Mouse (Mus musculus) liver, postnatal 0 days (tissue): Measurements from ENCODE around the gene Nagk. TPM values are rescaled to one million over a fixed set of nuclear protein-coding genes. Genes with fewer than 3 reads are reported as not detected.
"Not testable (repeated sequence)": the region's sequence is repeated elsewhere in the genome, so short reads cannot be mapped to it uniquely, and the experiment has no call there.

ENCODE experiments used
- ATAC-seq: fragments of 200-750 bp; cut with Nextera tagmentation; 2 replicates; pipeline ENCODE4 v1.8.0; 2017; ENCODE audit warnings: mild to moderate bottlenecking, moderate library complexity
- DNase-seq: peaks from one replicate; pipeline ENCODE4 v3.0.0-alpha.2; 2016
- H3K27ac ChIP-seq: fragments of 300-500 bp; sonication (generic); 2 replicates; pipeline ENCODE4 v1.5.1; 2014; ENCODE audit warnings: antibody characterized with exemption, moderate library complexity, mild to moderate bottlenecking, low read depth
- H3K27me3 ChIP-seq: fragments of 300-500 bp; sonication (generic); 2 replicates; pipeline ENCODE4 v1.6.1; 2014; ENCODE audit warnings: low read length, control low read depth, mixed read lengths; ENCODE audit not compliant: insufficient read depth
- H3K36me3 ChIP-seq: fragments of 300-500 bp; sonication (generic); replicated peaks from 2 replicates; pipeline ENCODE4 v1.6.1; 2014; ENCODE audit warnings: mild to moderate bottlenecking, control low read depth, low read length, moderate library complexity, mixed read lengths; ENCODE audit not compliant: insufficient read depth
- H3K4me1 ChIP-seq: fragments of 300-500 bp; sonication (generic); 2 replicates; pipeline ENCODE4 v1.6.1; 2014; ENCODE audit warnings: antibody characterized with exemption, mild to moderate bottlenecking, control low read depth; ENCODE audit not compliant: insufficient read depth
- H3K4me2 ChIP-seq: fragments of 300-500 bp; sonication (generic); 2 replicates; pipeline ENCODE4 v1.6.1; 2014; ENCODE audit warnings: low read depth, mild to moderate bottlenecking, low read length, moderate library complexity, mixed read lengths
- H3K4me3 ChIP-seq: fragments of 300-500 bp; sonication (generic); 2 replicates; pipeline ENCODE4 v1.5.1; 2014; ENCODE audit warnings: low read depth, low read length
- H3K9ac ChIP-seq: fragments of 300-500 bp; sonication (generic); replicated peaks from 2 replicates; pipeline ENCODE4 v1.6.1; 2014; ENCODE audit warnings: mild to moderate bottlenecking, moderate library complexity
- H3K9me3 ChIP-seq: fragments of 300-500 bp; sonication (generic); 2 replicates; pipeline ENCODE4 v1.6.1; 2016; ENCODE audit warnings: mild to moderate bottlenecking, control low read depth, low read length, mixed read lengths
- CTCF ChIP-seq: sonication (generic); IDR thresholded peaks from 2 replicates; pipeline ENCODE4 v1.5.1; 2016; ENCODE audit warnings: antibody characterized with exemption, low read depth
- EP300 ChIP-seq: IDR thresholded peaks from 2 replicates; pipeline ENCODE4 v1.6.1; 2016; ENCODE audit warnings: antibody characterized with exemption, low read depth, mild to moderate bottlenecking
- WGBS: fragments of 180-500 bp; shearing (Covaris S2); extraction: QIAGEN DNeasy Blood & Tissue Kit; methylation state at CpG from one replicate; pipeline ENCODE4 v1.1.7; 2014; ENCODE audit not compliant: insufficient replicate concordance; 5-methylcytosine and 5-hydroxymethylcytosine counted together
- polyA plus RNA-seq: library from polyadenylated mRNA; unstranded; fragments of >200 nt; fragmentation: Nextera tagmentation; extraction: Ambion mirVana; gene quantifications from 2 replicates; pipeline ENCODE4 v1.2.1, GENCODE M21; 2015

Gene Nagk
- polyA plus RNA-seq, 1 experiment from 2014 or later = 20.9 TPM

DNA sequence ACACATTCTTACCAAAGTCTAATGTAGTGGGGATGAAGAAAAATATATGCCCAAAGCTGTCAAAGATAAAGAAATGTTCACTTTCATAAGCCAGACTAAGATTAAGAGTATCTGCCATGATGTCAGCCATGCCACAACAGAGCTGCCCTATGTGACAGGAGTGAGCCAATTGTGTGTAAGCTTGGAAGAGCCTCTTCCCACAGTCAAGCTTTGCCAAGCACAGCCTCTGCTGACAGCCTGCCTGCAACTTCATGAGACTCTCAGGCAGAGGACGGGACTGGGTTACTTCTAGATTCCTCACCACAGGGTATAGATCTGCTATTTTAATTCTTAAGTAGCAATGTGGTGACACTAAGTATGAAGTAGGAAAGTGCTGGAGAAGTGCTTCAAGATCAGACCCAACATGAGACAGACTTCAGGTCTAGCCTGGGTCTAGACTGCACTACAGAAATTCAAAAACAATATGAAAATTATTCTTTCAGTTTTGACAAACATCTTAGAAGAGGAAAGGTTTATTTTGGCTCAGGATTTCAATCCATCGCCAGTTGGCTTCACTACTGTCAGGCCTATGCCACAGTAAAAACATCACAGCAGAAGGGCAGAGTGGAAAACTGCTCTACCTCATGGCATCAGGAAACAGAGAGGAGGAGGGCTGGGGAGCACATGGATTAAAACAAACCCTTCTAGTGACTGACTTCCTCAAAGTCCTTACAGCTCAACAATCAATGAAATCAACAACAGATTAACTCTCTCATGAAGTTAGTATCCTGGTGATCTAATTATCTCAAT, 26.1 kb downstream of the Nagk start:
- Histone ChIP-seq H3K27me3 (no peaks in the 10 kb centered on the region), H3K4me1 (no peaks in the 10 kb centered on the region), H3K27ac (no peak overlapping the region), H3K9ac (no peak overlapping the region), H3K4me3 (no peak overlapping the region), H3K36me3 (no peaks in the 10 kb centered on the region), H3K4me2 (no peak overlapping the region), H3K9me3 (0 out of 2 replicates have a peak, but pooled peaks cover under 1% of the 10 kb centered on the region)
- TF ChIP-seq EP300 = no peak
- TF ChIP-seq CTCF = no peak
- DNase-seq (no peak), ATAC-seq (no peak)
- WGBS = 72% methylated on average over 2 of the region's 2 CpGs

DNA sequence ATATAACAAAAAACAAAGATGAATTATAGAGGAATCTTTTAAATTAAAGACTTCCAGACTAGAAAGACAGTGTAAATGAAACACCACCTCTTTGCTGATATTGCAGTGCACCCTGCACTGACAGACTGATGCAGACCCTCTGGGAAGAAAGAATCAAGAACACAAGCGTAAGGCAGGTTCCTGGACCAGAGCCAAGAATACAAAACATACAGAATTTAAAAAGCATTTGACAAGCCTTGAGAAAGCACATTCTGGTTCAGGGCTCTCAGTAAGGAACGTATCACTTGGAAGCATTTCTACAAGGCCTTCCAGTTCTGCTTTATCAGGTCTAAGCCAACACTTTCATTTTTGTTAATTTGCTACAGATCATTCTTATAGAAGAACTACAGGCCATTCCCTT, 27.1 kb downstream of the Nagk start:
- no peaks in the 10 kb centered on the region for H3K36me3 ChIP-seq
- no peaks in the 10 kb centered on the region for H3K27me3 ChIP-seq
- no peaks in the 10 kb centered on the region for H3K4me1 ChIP-seq
- DNase-seq (no peak), ATAC-seq (no peak)
- TF ChIP-seq CTCF (no peak), EP300 (no peak)
- 63% methylated on average over 2 of the region's 2 CpGs for WGBS
- no peaks in the 10 kb centered on the region for H3K9me3 ChIP-seq
- H3K4me3 ChIP-seq = no peak overlapping the region
- H3K9ac ChIP-seq = no peak overlapping the region
- no peak overlapping the region for H3K27ac ChIP-seq
- H3K4me2 ChIP-seq = no peak overlapping the region

DNA sequence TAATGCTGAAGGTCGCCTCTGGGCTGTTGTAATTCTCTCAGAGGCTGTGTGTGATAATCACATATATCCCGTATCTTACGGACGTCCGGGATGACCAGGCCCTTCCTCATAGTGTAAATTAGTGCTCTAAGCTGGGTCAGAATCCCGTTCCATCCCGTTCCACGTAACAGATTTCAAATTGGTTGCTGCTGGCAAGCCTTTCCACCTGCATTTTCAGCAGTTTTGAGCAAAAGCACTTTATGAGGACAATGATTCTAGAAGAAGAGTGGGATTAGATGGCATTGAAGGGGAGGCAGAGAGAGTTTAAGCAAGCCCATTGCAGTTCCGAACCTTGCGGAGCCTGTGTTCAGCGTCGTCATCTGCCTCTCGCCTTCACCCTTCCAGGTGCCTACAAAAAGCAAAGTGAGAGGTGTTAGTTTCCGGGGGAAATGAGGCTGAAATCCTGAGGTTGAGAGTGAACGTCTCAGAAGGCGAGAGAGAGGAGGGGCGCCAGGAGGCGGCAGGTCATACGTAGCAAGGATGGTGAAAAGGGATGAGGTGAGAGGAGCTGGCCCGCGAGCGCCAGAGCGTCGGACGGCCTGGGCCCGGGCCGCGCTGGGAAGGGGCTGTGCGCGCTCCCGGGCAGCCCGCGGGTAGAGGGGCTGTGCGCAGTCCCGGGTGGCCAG, 36.3 kb downstream of the Nagk start:
- no peaks in the 10 kb centered on the region for H3K27me3 ChIP-seq
- 0 out of 2 replicates have a peak, but pooled peaks cover 2% of the 10 kb centered on the region for H3K36me3 ChIP-seq
- H3K4me3 ChIP-seq = peak overlapping the region; percentile 59
- no peak for TF ChIP-seq EP300
- TF ChIP-seq CTCF = no peak
- no peaks in the 10 kb centered on the region for H3K9me3 ChIP-seq
- H3K9ac ChIP-seq = peak overlapping the region; percentile 72
- ATAC-seq (peak; percentile 49), DNase-seq (no peak)
- H3K27ac ChIP-seq = peak overlapping the region; percentile 86
- peaks cover 9% of the 10 kb centered on the region for H3K4me1 ChIP-seq
- 3% methylated on average over 34 of the region's 35 CpGs for WGBS
- H3K4me2 ChIP-seq = peak overlapping the region; percentile 90

DNA sequence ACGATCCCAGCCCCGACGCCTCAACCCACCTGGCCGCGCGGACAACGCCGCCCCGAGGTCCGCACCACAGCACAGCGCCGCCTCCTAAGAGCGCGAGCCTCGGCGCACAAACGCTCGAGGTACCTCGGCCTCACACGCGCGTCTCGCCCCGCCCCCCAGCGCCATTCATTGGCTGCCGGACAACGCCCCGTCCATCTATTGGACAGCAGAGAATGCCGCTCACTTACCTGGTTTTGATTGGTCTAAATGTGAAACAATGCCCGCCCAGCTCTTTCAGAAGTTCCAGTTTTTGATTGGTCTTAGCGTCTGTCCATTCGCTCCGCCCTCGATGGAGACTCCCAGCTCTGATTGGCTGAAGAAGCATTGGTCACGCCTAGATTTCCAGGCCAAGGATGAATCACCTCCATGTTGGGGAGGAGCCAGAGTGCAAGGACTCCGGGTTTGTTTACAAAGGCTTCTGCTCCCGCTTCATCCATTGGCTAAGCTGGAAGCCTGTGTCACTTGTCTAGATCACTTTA, 36.9 kb downstream of the Nagk start, which contains the start of gene Paip2b:
Gene Paip2b, minus strand, starts transcription at position 136 of the 518 bp plus-strand sequence.
- Histone ChIP-seq H3K27me3 (no peaks in the 10 kb centered on the region), H3K4me2 (peak within 1 kb of the TSS; percentile 90), H3K27ac (peak within 1 kb of the TSS; percentile 86), H3K9me3 (no peaks in the 10 kb centered on the region), H3K4me1 (peaks cover 9% of the 10 kb centered on the region), H3K36me3 (0 out of 2 replicates have a peak, but pooled peaks cover 2% of the 10 kb centered on the region), H3K9ac (peak within 1 kb of the TSS; percentile 72), H3K4me3 (peak within 1 kb of the TSS; percentile 59)
- WGBS = under 1% methylated on average over 31 of the region's 37 CpGs
- DNase-seq (peak; percentile 97), ATAC-seq (peak; percentile 97)
- peak; percentile 44 for TF ChIP-seq CTCF
- peak; percentile 84 for TF ChIP-seq EP300

DNA sequence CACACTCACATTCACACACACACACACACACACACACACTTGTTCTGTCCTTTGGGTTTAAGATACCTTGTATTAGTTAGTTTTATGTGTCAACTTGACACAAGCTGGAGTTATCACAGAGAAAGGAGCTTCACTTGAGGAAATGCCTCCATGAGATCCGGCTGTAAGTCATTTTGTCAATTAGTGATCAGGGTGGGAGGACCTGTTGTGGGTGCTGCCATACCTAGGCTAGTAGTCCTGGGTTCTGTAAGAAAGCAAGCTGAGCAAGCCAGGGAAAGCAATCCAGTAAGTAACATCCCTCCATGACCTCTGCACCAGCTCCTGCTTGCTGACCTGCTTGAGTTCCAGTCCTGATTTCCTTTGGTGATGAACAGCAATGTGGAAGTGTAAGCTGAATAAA, 37.6 kb downstream of the Nagk start:
- H3K27me3 ChIP-seq, H3K9ac ChIP-seq, H3K9me3 ChIP-seq, H3K4me1 ChIP-seq, ATAC-seq, H3K36me3 ChIP-seq, DNase-seq: not testable (repeated sequence)
- H3K4me2 ChIP-seq = peak overlapping the region; percentile 90
- WGBS = 72% methylated on average over 1 of the region's 1 CpGs
- peak overlapping the region; percentile 19; the same call in 1 of the 2 replicates for H3K27ac ChIP-seq
- peak overlapping the region; percentile 13; the same call in 1 of the 2 replicates for H3K4me3 ChIP-seq

DNA sequence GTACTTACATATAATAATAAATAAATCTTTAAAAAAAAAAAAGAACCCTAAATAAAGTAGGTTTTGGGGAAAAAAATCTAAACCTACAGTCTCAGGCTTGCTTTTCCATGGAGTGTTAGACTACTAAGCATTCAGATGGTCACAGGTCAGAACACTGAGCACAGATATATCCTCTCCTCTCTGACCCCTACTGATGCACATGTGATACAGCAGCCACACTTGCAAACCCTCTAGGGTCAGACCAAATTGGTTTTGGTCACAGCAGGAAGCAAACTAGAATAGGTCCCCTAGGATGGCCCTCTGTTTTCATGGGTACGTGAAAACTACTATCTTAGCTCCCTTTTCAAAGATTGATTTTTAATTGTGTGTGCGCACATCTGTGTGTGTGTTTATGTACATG, 42.0 kb downstream of the Nagk start:
- H3K9ac ChIP-seq = no peak overlapping the region
- no peaks in the 10 kb centered on the region for H3K4me1 ChIP-seq
- H3K27me3 ChIP-seq = no peaks in the 10 kb centered on the region
- ATAC-seq (no peak), DNase-seq (no peak)
- 75% methylated on average over 2 of the region's 2 CpGs for WGBS
- no peak overlapping the region for H3K4me2 ChIP-seq
- H3K4me3 ChIP-seq = no peak overlapping the region
- no peaks in the 10 kb centered on the region for H3K9me3 ChIP-seq
- H3K36me3 ChIP-seq = no peaks in the 10 kb centered on the region
- TF ChIP-seq EP300 (no peak), CTCF (no peak)
- no peak overlapping the region for H3K27ac ChIP-seq
